Mouse (Mus musculus): ENCODE measurements around the gene Ccnd3.
"Not testable (repeated sequence)": the region's sequence is repeated elsewhere in the genome, so short reads cannot be mapped to it uniquely, and the experiment has no call there.

GRCm38 (mm10) chr17:47502707-47503045 lies 2.2 kb upstream of the Ccnd3 start:
- not testable (repeated sequence) for TF ChIP-seq CTCF, EP300 (IDR thresholded peaks at IDR 0.05)
